Mouse (Mus musculus): ENCODE data around the gene Slc22a15. TPM values are rescaled to one million over a fixed set of nuclear protein-coding genes. Genes with fewer than 3 reads are reported as not detected.

Gene Slc22a15
- polyA plus RNA-seq, 1 experiment = 7.0 TPM

- H3K4me1 ChIP-seq (replicated peaks; ENCODE audit: control insufficient read depth, insufficient read depth, low read length) = peaks cover 8% of the 10 kb centered on the region
- H3K36me3 ChIP-seq (ENCODE audit: control insufficient read depth, insufficient read depth, low read length) = no peaks in the 10 kb centered on the region
- TF ChIP-seq POLR2A (IDR thresholded peaks at IDR 0.05; ENCODE audit: control insufficient read depth, extremely low read depth, insufficient read depth, low read length, poor library complexity) (no peak), CTCF (IDR thresholded peaks at IDR 0.05; ENCODE audit: borderline replicate concordance, control insufficient read depth, extremely low read depth, insufficient read depth, low read length, poor library complexity) (no peak)
- H3K27ac ChIP-seq (ENCODE audit: control insufficient read depth, insufficient read depth, low read length) = no peak overlapping the region
- H3K4me3 ChIP-seq (ENCODE audit: control insufficient read depth, insufficient read depth, low read length) = no peak overlapping the region
- 63% methylated on average over 10 of the region's 10 CpGs for WGBS
- DNase-seq = peak; percentile 71
- no peaks in the 10 kb centered on the region for H3K27me3 ChIP-seq (ENCODE audit: control insufficient read depth, insufficient read depth, low read length)
Observed at GRCm38 (mm10) chr3:101812341-101812962, 111.8 kb downstream of the Slc22a15 start.

GRCm38 (mm10) chr3:101811931-101812330 is 112.3 kb downstream of the Slc22a15 start:
- 69% methylated on average over 4 of the region's 4 CpGs for WGBS

GRCm38 (mm10) chr3:101807646-101808045 is 116.6 kb downstream of the Slc22a15 start:
- WGBS = 96% methylated on average over 6 of the region's 6 CpGs
- DNase-seq = no peak

More at GRCm38 (mm10) chr3:101811931-101812330, 112.3 kb downstream of the Slc22a15 start:
- Histone ChIP-seq H3K27me3 (ENCODE audit: control insufficient read depth, insufficient read depth, low read length) (no peaks in the 10 kb centered on the region), H3K27ac (ENCODE audit: control insufficient read depth, insufficient read depth, low read length) (no peak overlapping the region), H3K36me3 (ENCODE audit: control insufficient read depth, insufficient read depth, low read length) (no peaks in the 10 kb centered on the region), H3K4me3 (ENCODE audit: control insufficient read depth, insufficient read depth, low read length) (no peak overlapping the region), H3K4me1 (replicated peaks; ENCODE audit: control insufficient read depth, insufficient read depth, low read length) (peaks cover 8% of the 10 kb centered on the region)
- TF ChIP-seq CTCF (IDR thresholded peaks at IDR 0.05; ENCODE audit: borderline replicate concordance, control insufficient read depth, extremely low read depth, insufficient read depth, low read length, poor library complexity) (no peak), POLR2A (IDR thresholded peaks at IDR 0.05; ENCODE audit: control insufficient read depth, extremely low read depth, insufficient read depth, low read length, poor library complexity) (no peak)
- DNase-seq = no peak

DNA sequence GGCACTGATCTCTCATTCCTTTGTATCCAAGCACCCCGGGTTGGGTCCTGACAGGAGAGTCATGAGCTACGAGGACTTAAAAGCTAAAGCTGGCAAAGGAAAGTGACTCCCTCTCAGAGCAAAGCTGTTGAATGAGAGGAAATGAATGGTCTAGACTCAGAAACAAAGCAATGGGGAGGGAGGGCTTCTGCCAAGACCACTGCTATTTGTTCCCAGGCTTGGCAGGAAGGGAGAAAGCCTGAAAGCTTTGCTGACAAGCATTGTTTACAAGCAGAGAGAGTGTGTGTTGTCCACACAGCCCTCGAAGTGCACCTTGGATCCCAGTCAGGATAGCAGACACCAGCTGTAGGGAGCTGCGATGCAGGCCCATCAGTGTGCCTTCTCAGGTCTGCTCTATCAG is 117.3 kb downstream of the Slc22a15 start:
- H3K27ac ChIP-seq (ENCODE audit: control insufficient read depth, insufficient read depth, low read length) = no peak overlapping the region

More at GRCm38 (mm10) chr3:101807646-101808045, 116.6 kb downstream of the Slc22a15 start:
- H3K27ac ChIP-seq (ENCODE audit: control insufficient read depth, insufficient read depth, low read length) = no peak overlapping the region
- H3K27me3 ChIP-seq (ENCODE audit: control insufficient read depth, insufficient read depth, low read length) = no peaks in the 10 kb centered on the region
- no peak for TF ChIP-seq CTCF (IDR thresholded peaks at IDR 0.05; ENCODE audit: borderline replicate concordance, control insufficient read depth, extremely low read depth, insufficient read depth, low read length, poor library complexity)
- no peak for TF ChIP-seq POLR2A (IDR thresholded peaks at IDR 0.05; ENCODE audit: control insufficient read depth, extremely low read depth, insufficient read depth, low read length, poor library complexity)
- H3K36me3 ChIP-seq (ENCODE audit: control insufficient read depth, insufficient read depth, low read length) = no peaks in the 10 kb centered on the region
- peaks cover 21% of the 10 kb centered on the region for H3K4me1 ChIP-seq (replicated peaks; ENCODE audit: control insufficient read depth, insufficient read depth, low read length)
- H3K4me3 ChIP-seq (ENCODE audit: control insufficient read depth, insufficient read depth, low read length) = no peak overlapping the region

GRCm38 (mm10) chr3:101806149-101806548 is 118.1 kb downstream of the Slc22a15 start:
- Histone ChIP-seq H3K27ac (ENCODE audit: control insufficient read depth, insufficient read depth, low read length) (no peak overlapping the region), H3K36me3 (ENCODE audit: control insufficient read depth, insufficient read depth, low read length) (no peaks in the 10 kb centered on the region), H3K4me1 (replicated peaks; ENCODE audit: control insufficient read depth, insufficient read depth, low read length) (peaks cover 28% of the 10 kb centered on the region), H3K4me3 (ENCODE audit: control insufficient read depth, insufficient read depth, low read length) (no peak overlapping the region), H3K27me3 (ENCODE audit: control insufficient read depth, insufficient read depth, low read length) (no peaks in the 10 kb centered on the region)
- 12% methylated on average over 16 of the region's 16 CpGs for WGBS
- TF ChIP-seq CTCF (IDR thresholded peaks at IDR 0.05; ENCODE audit: borderline replicate concordance, control insufficient read depth, extremely low read depth, insufficient read depth, low read length, poor library complexity) (peak; percentile 95), POLR2A (IDR thresholded peaks at IDR 0.05; ENCODE audit: control insufficient read depth, extremely low read depth, insufficient read depth, low read length, poor library complexity) (no peak)
- peak; percentile 90 for DNase-seq

More for the DNA sequence above, 117.3 kb downstream of the Slc22a15 start:
- WGBS = 72% methylated on average over 4 of the region's 4 CpGs
- TF ChIP-seq POLR2A (IDR thresholded peaks at IDR 0.05; ENCODE audit: control insufficient read depth, extremely low read depth, insufficient read depth, low read length, poor library complexity) = no peak
- no peak for TF ChIP-seq CTCF (IDR thresholded peaks at IDR 0.05; ENCODE audit: borderline replicate concordance, control insufficient read depth, extremely low read depth, insufficient read depth, low read length, poor library complexity)
- DNase-seq = no peak
- Histone ChIP-seq H3K4me1 (replicated peaks; ENCODE audit: control insufficient read depth, insufficient read depth, low read length) (peaks cover 22% of the 10 kb centered on the region), H3K4me3 (ENCODE audit: control insufficient read depth, insufficient read depth, low read length) (no peak overlapping the region), H3K27me3 (ENCODE audit: control insufficient read depth, insufficient read depth, low read length) (no peaks in the 10 kb centered on the region), H3K36me3 (ENCODE audit: control insufficient read depth, insufficient read depth, low read length) (no peaks in the 10 kb centered on the region)

Other genes starting within 250 kb of the Slc22a15 start
- gene Mab21l3, start 75.5 kb downstream of the Slc22a15 start, polyA plus RNA-seq (2012; rRNA removed) = 3.6 and 4.0 TPM in 2 replicates
- gene Nhlh2, start 85.6 kb upstream of the Slc22a15 start, polyA plus RNA-seq (2012; rRNA removed) = 0.03 TPM in 1 of 2 replicates, not detected in the other
- 0.82 and 10.1 TPM in 2 replicates for gene Casq2, start 162.0 kb upstream of the Slc22a15 start, polyA plus RNA-seq (2012; rRNA removed)